Mouse (Mus musculus) A20 (cell line): ENCODE data around the gene Srsx.
"Not testable (repeated sequence)": the region's sequence is repeated elsewhere in the genome, so short reads cannot be mapped to it uniquely, and the experiment has no call there.

ENCODE experiments used
- DNase-seq: peaks from one replicate; pipeline ENCODE4 v3.0.0-alpha.2; 2011; ENCODE audit warnings: low read depth, low spot score

Srsx gene

DNA sequence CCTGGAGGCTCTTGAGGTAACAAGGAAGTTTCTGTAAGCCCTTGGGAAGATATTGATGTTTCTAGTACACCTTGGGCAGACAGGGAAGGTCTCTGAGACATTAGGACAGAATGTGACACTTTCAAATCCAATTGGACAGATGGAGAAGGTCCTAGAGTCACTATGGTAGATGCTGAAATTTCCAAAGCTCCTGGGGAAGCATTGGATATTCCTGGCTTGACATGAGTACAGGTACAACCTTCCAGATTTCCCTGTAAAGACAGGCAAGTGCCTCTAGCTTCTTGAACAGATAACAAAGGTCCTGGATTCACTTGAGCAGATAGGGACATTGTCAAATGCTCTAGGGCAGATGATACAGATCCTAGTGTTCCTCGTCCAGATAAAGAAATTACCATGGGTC is at the start of gene Srsx:
Gene Srsx, minus strand, starts transcription at position 101 of the 400 bp plus-strand sequence.
- DNase-seq: not testable (repeated sequence)

GRCm38 (mm10) chrX:123246807-123247206 is 24.5 kb upstream of the Srsx start, which contains the start of gene Gm17577:
Gm17577 (minus strand) TSS chrX:123246907.
- not testable (repeated sequence) for DNase-seq
